Mouse (Mus musculus) c-Kit-positive CD71-positive TER-119-positive erythroid progenitor cells, embryonic 14.5 days (primary cell): ENCODE data around the gene 9930021J03Rik.
A peak's percentile ranks its signal among the peaks of the same experiment; 100 is the strongest.

ENCODE experiments used
- DNase-seq: peaks from one replicate; pipeline ENCODE4 v3.0.0-alpha.2; 2013; ENCODE audit warnings: low spot score

9930021J03Rik gene

GRCm38 (mm10) chr19:29805917-29806785 lies at the start of gene 9930021J03Rik:
Gene 9930021J03Rik (minus strand): TSS chr19:29805989.
- peak; percentile 99 for DNase-seq

- DNase-seq, result no peak
Observed at GRCm38 (mm10) chr19:29853711-29854110, 47.9 kb upstream of the 9930021J03Rik start.

GRCm38 (mm10) chr19:29851036-29851690 lies 45.4 kb upstream of the 9930021J03Rik start:
- no peak for DNase-seq

DNA sequence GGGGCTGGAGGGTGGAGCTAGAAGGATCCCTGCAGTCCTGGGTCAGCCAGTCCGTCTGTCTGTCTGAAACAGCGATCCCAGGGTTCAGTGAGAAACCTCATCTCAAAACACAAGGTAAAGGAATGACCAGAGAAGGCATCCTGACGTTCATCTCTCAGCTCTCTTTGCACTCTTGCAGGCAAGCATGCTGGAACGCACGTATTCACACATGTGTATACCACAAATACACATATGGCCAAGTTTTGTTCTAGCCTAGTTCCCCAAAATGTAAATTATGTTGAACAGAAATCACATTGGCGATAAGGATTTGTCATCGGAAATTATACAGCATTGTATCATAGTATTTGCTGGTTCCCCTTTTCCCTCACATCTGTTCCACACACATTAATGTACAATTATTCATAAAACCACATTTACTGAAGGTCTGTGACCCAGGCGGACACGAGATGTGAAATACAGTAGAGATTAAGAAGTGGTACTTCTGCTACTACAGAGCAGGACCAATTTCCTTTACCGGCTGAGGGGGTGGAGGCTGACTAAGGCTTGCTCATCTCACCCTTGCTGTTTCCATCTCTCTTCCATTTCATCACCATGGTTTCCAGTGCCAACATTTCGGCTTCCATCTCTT lies 44.2 kb upstream of the 9930021J03Rik start:
- no peak for DNase-seq

DNA sequence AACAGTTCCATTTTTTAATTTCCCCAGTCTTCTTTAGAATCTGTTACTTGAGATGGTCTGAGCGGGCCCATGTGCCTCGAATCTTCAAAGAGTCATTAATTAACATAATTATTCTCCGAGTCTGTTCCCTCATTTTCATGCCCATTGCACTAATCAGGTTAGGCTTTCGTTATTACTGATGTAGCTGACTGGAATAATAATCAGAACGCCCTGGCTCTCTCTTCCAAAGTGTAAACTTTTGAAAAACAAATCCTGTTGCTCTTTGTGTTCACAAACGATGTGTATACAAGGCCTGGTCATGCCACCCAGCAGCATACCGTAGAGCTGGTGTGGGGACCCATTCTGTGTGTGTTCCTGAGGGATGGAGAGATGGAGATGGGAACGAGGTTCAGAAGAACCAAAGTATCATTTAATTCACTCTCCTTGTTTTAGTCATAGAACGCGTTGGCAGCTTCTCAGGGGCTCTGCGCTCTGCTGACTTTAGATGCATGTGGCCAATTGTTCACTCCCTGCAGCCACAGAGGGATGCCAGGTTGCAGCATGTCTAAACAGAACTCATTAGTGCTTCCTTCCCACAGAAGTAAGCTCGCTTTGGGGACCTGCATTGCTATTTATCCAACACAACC lies 38.4 kb upstream of the 9930021J03Rik start:
- DNase-seq, result no peak

- no peak for DNase-seq
Observed at GRCm38 (mm10) chr19:29843641-29844035, 37.8 kb upstream of the 9930021J03Rik start.

- DNase-seq, result no peak
Observed at GRCm38 (mm10) chr19:29842973-29843372, 37.2 kb upstream of the 9930021J03Rik start.

- no peak for DNase-seq
Observed at GRCm38 (mm10) chr19:29840642-29841041, 34.9 kb upstream of the 9930021J03Rik start.

DNA sequence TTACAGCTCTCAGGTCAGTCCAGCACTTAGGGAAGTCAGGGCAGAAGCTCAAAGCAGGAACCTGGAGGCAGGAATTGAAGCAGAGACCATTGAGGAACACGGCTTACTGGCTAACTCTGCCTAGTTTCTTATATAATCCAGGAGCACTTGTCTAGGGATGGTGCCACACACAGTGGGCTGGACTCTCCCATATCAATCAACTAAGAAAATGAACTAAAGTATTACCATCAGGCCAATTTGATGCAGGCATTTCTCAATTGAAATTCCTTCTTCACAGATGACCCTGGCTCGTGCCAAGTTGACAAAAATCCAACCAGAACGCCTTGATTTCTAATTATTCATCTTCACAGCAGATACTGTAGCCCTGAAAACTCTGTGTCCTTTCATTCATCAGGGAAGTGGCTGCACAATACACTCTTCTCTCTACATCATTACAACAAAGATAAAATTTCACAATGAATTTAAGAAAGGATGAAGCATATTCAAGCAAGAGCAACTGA lies 32.9 kb upstream of the 9930021J03Rik start:
- no peak for DNase-seq

GRCm38 (mm10) chr19:29838171-29838570 lies 32.4 kb upstream of the 9930021J03Rik start:
- DNase-seq, result no peak

DNA sequence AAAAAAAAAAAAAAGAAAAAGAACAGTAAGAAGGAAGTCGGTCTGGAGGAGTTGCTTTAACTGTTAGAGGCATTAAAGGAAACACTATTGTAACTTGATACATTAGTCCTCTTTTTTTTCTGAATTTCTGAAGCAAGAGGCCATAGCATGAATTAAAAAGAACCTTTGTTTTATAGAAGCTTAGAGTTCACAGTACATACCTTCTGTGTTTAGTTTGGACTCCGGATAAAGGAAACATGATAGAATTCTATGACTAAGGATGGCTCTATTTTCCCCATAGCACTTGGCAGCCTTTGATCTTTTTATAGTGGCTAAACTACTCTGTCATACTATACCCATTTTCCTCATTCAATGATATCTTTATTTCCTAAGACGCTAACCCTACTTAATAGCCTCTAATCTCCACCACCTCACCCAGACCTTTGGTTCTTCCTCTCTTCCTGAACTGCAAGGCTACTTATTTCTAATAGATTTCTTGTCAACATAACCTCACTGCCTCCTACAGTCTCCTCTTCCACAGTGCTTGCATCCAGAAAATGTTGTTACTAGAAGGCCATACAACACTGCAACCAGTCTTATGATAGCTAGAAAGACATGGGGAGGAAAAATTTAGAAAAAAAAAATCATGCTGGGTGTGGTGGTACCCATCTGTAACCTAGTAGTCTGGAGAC lies 29.7 kb upstream of the 9930021J03Rik start:
- DNase-seq, result no peak

- no peak for DNase-seq
Observed at GRCm38 (mm10) chr19:29830911-29831310, 25.1 kb upstream of the 9930021J03Rik start.

DNA sequence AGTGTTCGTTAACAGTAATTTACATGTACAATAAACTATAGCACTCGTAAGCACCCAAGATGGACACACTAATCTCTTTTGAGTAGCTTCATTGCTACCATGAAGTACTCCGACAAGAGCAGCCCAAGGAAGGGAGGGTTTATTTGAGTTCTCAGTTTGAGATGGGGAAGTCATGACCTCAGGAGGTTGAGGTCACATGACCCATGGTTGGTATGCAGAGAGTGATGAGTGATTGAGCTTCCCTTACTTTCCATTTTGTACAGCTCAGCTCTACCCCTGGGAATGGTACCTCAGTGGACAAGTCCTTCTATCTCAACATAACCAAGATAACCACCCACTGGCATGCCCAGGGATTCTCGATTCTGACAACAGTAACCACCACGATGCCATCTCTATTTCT lies 22.8 kb upstream of the 9930021J03Rik start:
- no peak for DNase-seq

- no peak for DNase-seq
Observed at GRCm38 (mm10) chr19:29826686-29827085, 20.9 kb upstream of the 9930021J03Rik start.

GRCm38 (mm10) chr19:29825003-29825402 lies 19.2 kb upstream of the 9930021J03Rik start:
- no peak for DNase-seq

DNA sequence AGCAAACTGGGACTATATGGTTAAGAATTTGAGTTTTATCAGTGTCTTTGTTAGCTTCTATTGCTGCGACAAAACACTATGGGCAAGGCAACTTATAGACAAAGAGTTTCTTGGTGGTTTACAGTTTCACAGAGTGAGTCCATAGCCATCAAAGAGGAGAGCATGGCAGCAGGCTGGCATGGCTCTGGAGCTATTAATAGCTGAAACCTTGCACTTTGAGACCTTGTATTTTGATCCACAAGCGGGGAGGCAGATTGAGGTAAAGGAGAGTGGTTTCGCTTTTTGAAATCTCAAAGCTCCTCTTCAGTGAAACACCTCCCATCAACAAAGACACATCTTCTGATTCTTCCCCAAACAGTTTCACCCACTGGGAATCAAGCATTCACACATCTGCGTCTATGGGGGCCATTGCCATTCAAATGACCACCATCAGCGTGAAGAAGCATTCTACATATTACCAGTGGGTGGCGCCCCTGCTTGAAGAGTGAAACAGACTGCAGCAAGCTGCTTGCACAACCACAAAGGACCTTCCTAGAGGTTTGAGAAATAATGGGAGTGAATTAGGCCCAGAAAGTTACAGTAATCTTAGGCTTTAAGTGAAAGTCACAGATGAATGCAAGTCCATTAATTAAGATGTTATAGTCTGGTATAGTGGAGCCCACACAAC lies 18.4 kb upstream of the 9930021J03Rik start:
- DNase-seq, result peak; percentile 44

GRCm38 (mm10) chr19:29823456-29824010 lies 17.7 kb upstream of the 9930021J03Rik start:
- DNase-seq, result no peak

- DNase-seq, result no peak
Observed at GRCm38 (mm10) chr19:29820966-29821365, 15.2 kb upstream of the 9930021J03Rik start.

DNA sequence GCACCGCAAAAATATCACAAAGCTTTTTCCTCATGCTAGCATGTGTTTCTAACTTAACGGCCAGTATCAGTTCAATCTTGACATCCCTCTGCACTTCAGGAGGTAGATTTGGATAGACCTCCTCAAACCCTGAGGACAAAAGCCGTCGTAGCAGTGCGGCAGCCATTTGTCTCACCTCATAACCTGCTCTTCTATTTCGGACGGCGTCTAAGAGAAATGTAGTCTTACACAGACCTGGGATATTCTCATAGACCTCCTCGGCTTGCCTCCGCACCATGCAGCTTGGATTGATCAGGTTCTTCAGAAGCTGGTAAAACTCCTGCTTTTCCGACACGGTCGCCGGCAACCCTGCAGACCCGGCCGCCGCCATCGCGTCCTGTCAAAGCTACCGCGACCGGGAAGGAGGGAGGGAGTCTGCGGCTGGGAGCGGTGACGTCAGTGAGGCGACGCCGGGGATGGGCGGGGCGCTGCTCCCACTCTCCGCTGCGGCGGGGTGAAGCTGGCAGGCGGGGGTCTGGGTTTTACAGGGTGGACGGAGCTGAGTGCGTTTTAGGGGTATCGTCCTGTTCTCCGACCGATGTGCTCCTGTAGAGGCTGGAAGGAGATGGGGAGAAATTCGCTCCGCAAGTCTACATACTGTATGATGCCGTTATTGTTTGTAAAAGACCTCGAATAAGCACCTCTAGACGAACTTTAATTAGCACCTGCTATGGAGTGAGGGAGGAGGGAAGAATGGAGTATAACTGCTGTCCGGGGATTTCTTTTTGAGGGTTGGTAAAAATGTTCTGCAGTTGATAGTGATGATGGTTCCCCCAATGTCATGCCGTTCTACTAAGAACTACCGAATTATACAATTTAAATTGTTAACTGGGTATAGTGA lies 7.0 kb upstream of the 9930021J03Rik start, which contains the start of gene Ranbp6:
Gene Ranbp6, minus strand, starts transcription at position 394 of the 880 bp plus-strand sequence.
- peak; percentile 80 for DNase-seq

GRCm38 (mm10) chr19:29810022-29810421 lies 4.2 kb upstream of the 9930021J03Rik start:
- no peak for DNase-seq
